Mouse (Mus musculus) ES-E14 (cell line): ENCODE data around the gene Rnf31.

ENCODE experiments used
- CHD2 ChIP-seq: IDR thresholded peaks from 2 replicates; pipeline ENCODE4 v1.6.1; 2014; ENCODE audit warnings: mild to moderate bottlenecking, low read depth, low read length, inconsistent platforms
- HCFC1 ChIP-seq: IDR thresholded peaks from 2 replicates; pipeline ENCODE4 v1.6.1; 2012; ENCODE audit warnings: low read length, inconsistent platforms, borderline replicate concordance; ENCODE audit not compliant: insufficient read depth

DNA sequence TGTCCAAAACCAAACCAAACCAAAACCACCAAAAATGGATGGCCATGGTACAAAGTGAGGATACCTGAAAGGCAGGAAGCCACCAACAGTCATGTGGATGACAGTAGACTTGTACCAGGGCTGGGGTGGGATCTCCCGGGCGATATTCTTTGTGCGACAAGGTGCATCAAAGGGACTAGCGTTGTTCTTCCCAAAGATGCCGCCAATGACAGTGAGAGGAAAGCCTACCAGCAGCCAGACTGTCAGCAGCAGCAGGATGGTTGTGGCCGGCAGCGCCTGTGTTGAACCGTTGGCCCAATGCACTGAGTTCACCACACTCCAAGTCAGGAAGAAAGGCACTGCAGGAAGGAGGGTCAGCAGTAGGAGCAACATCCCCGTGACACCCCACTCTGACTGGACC is 46.3 kb downstream of the Rnf31 start, which contains the start of gene Gm49378:
- TF ChIP-seq CHD2 (no peak), HCFC1 (no peak)
